Mouse (Mus musculus): ENCODE results near the gene Lctl. TPM values are rescaled to one million over a fixed set of nuclear protein-coding genes. Genes with fewer than 3 reads are reported as not detected.
"Not testable (repeated sequence)": the region's sequence is repeated elsewhere in the genome, so short reads cannot be mapped to it uniquely, and the experiment has no call there.

Lctl gene
- total RNA-seq, 2 experiments from 2014 or later: not detected

- peak in 1 of 2 experiments; percentile 53 for DNase-seq (ENCODE audit: low spot score in 2 of 2)
Observed at GRCm38 (mm10) chr9:64119898-64120297, 3.0 kb downstream of the Lctl start.

GRCm38 (mm10) chr9:64120584-64121277, 3.8 kb downstream of the Lctl start:
- no peak for DNase-seq (ENCODE audit: low spot score in 2 of 2)

GRCm38 (mm10) chr9:64122601-64123000, 5.7 kb downstream of the Lctl start:
- no peak for DNase-seq (ENCODE audit: low spot score in 2 of 2)

GRCm38 (mm10) chr9:64124846-64125245, 7.9 kb downstream of the Lctl start:
- DNase-seq (ENCODE audit: low spot score in 2 of 2): not testable (repeated sequence)

GRCm38 (mm10) chr9:64125307-64125706, 8.4 kb downstream of the Lctl start:
- DNase-seq (ENCODE audit: low spot score in 2 of 2): no peak

- DNase-seq (ENCODE audit: low spot score in 2 of 2): no peak
Observed at GRCm38 (mm10) chr9:64126121-64126520, 9.2 kb downstream of the Lctl start.

GRCm38 (mm10) chr9:64131623-64132022, 14.7 kb downstream of the Lctl start:
- DNase-seq (ENCODE audit: low spot score in 2 of 2): no peak

- DNase-seq (ENCODE audit: low spot score in 2 of 2): peak; percentile 14 to 75
Observed at GRCm38 (mm10) chr9:64138896-64139295, 21.9 kb downstream of the Lctl start.

GRCm38 (mm10) chr9:64139879-64140278, 22.9 kb downstream of the Lctl start:
- no peak for DNase-seq (ENCODE audit: low spot score in 2 of 2)

- no peak for DNase-seq (ENCODE audit: low spot score in 2 of 2)
Observed at GRCm38 (mm10) chr9:64156641-64157040, 39.7 kb downstream of the Lctl start.

GRCm38 (mm10) chr9:64160471-64160870, 43.5 kb downstream of the Lctl start:
- no peak for DNase-seq (ENCODE audit: low spot score in 2 of 2)

- not testable (repeated sequence) for DNase-seq (ENCODE audit: low spot score in 2 of 2)
Observed at GRCm38 (mm10) chr9:64169967-64170366, 53.0 kb downstream of the Lctl start.

GRCm38 (mm10) chr9:64172145-64172815, 55.3 kb downstream of the Lctl start:
- no peak for DNase-seq (ENCODE audit: low spot score in 2 of 2)

- DNase-seq (ENCODE audit: low spot score in 2 of 2): peak; percentile 75 to 87
Observed at GRCm38 (mm10) chr9:64172816-64173665, 56.1 kb downstream of the Lctl start, which contains the start of the genes Zwilch and Rpl4. Gene Zwilch, minus strand, starts transcription at chr9:64173104. Gene Rpl4, plus strand, starts transcription at chr9:64173375.

GRCm38 (mm10) chr9:64173666-64174220, 56.8 kb downstream of the Lctl start:
- no peak for DNase-seq (ENCODE audit: low spot score in 2 of 2)

GRCm38 (mm10) chr9:64174341-64174740, 57.4 kb downstream of the Lctl start:
- DNase-seq (ENCODE audit: low spot score in 2 of 2): no peak

GRCm38 (mm10) chr9:64174766-64175165, 57.8 kb downstream of the Lctl start:
- DNase-seq (ENCODE audit: low spot score in 2 of 2): no peak

GRCm38 (mm10) chr9:64175378-64175777, 58.4 kb downstream of the Lctl start:
- DNase-seq (ENCODE audit: low spot score in 2 of 2): peak; percentile 44 to 82

- DNase-seq (ENCODE audit: low spot score in 2 of 2): no peak
Observed at GRCm38 (mm10) chr9:64178610-64178973, 61.6 kb downstream of the Lctl start.

GRCm38 (mm10) chr9:64178974-64179646, 62.2 kb downstream of the Lctl start, which contains the start of gene Snapc5:
Gene Snapc5, plus strand, starts transcription at chr9:64179274.
- peak; percentile 86 to 91 for DNase-seq (ENCODE audit: low spot score in 2 of 2)

GRCm38 (mm10) chr9:64183295-64183694, 66.3 kb downstream of the Lctl start:
- DNase-seq (ENCODE audit: low spot score in 2 of 2): not testable (repeated sequence)

All from layer of hippocampus, adult 18-20 months (tissue).